Mouse (Mus musculus): Measurements from ENCODE around the gene Macf1.
"Not testable (repeated sequence)": the region's sequence is repeated elsewhere in the genome, so short reads cannot be mapped to it uniquely, and the experiment has no call there.

The Macf1 gene

GRCm38 (mm10) chr4:123447251-123447650, 236.9 kb downstream of the Macf1 start:
- no peak for DNase-seq (ENCODE audit: low read depth, low spot score)

DNA sequence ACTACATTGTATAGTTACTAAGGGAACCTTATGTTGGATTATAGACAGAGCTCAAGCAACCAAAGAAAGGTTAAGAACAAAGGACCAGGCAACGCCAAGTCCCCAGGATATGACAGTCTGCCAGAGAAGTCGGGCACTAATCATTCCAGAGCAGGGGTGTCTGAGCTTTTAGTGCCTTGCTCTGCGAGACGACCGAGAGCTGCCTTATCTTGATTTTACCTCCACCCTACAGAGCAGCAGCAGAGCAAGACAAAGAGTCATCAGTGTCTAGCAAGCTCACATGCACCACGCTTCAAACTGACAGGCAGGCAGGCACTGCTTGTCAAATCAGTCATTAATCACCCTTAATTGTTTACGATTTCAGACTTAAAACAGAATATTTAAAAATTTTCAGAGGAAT, 237.4 kb downstream of the Macf1 start:
- DNase-seq (ENCODE audit: low read depth, low spot score) = no peak

DNA sequence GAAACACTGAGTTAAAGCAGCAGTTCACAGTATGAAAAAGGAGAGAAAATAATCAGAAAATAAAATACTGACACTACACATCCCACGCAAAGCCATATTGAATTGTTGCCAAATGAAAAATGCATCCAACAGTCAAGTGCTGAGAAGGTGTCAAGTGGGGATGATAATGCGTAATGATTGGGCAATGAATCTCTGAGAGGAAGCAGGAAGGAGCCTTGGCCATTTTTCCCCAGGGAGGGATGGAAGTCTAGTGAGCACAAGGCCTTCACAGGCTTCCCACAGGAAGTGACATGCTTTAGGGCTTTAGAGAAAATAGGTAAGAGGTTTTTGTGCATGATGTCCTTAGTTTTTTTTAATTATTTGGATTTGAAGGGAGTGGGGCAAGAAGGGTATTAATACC, 237.9 kb downstream of the Macf1 start:
- DNase-seq (ENCODE audit: low read depth, low spot score) = not testable (repeated sequence)

DNA sequence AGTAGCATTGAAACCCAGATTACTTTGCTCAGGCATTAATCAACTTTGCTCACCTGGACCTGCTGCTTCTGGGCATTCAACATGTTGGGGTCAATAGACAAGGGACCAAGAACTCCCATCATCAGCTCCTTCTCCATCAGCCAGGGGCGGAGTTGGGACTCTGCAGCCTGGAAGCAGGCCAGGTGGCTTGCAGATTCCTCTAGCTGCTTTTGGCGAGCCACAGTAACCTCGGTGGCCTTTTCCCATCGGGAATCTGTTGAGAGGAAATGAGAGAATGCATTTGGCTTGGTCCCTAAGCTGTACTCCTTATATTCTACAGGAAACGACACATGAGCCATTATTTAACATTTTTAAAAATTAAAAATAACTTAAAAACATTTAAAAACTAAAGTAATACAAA, 245.7 kb downstream of the Macf1 start:
- no peak for DNase-seq (ENCODE audit: low read depth, low spot score)

- no peak for DNase-seq (ENCODE audit: low read depth, low spot score)
Observed at GRCm38 (mm10) chr4:123433171-123433570, 251.0 kb downstream of the Macf1 start.

GRCm38 (mm10) chr4:123431936-123432335, 252.2 kb downstream of the Macf1 start:
- no peak for DNase-seq (ENCODE audit: low read depth, low spot score)

- no peak for DNase-seq (ENCODE audit: low read depth, low spot score)
Observed at GRCm38 (mm10) chr4:123427900-123428684, 256.1 kb downstream of the Macf1 start.

GRCm38 (mm10) chr4:123427271-123427899, 256.8 kb downstream of the Macf1 start:
- DNase-seq (ENCODE audit: low read depth, low spot score) = no peak

- no peak for DNase-seq (ENCODE audit: low read depth, low spot score)
Observed at GRCm38 (mm10) chr4:123426429-123427080, 257.6 kb downstream of the Macf1 start.

- DNase-seq (ENCODE audit: low read depth, low spot score) = no peak
Observed at GRCm38 (mm10) chr4:123425672-123426272, 258.4 kb downstream of the Macf1 start.

GRCm38 (mm10) chr4:123424050-123424449, 260.1 kb downstream of the Macf1 start:
- DNase-seq (ENCODE audit: low read depth, low spot score) = no peak

- no peak for DNase-seq (ENCODE audit: low read depth, low spot score)
Observed at GRCm38 (mm10) chr4:123422828-123423227, 261.3 kb downstream of the Macf1 start.

GRCm38 (mm10) chr4:123418032-123418431, 266.1 kb downstream of the Macf1 start:
- no peak for DNase-seq (ENCODE audit: low read depth, low spot score)

GRCm38 (mm10) chr4:123417478-123417877, 266.7 kb downstream of the Macf1 start:
- no peak for DNase-seq (ENCODE audit: low read depth, low spot score)

DNA sequence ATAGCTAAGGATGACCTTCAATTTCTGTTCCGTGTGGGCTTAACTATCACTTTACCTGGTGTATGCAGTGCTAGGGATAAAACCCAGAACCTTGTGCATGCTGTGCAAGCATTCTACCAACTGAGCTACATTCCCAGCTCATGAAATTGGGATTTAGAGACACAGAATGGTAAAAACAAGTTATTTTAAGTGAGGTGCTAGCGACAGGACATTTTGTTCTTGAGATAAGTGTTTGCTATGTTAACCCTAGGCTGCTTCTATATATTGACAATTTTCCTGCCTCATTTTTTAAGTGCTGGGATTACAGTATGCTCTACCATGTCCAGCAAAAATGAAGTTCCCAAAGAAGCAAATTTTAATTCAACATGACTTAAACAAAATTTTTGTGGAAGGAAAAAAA, 267.3 kb downstream of the Macf1 start:
- DNase-seq (ENCODE audit: low read depth, low spot score) = no peak

- DNase-seq (ENCODE audit: low read depth, low spot score) = no peak
Observed at GRCm38 (mm10) chr4:123415566-123415965, 268.6 kb downstream of the Macf1 start.

GRCm38 (mm10) chr4:123413876-123414275, 270.3 kb downstream of the Macf1 start:
- DNase-seq (ENCODE audit: low read depth, low spot score) = no peak

DNA sequence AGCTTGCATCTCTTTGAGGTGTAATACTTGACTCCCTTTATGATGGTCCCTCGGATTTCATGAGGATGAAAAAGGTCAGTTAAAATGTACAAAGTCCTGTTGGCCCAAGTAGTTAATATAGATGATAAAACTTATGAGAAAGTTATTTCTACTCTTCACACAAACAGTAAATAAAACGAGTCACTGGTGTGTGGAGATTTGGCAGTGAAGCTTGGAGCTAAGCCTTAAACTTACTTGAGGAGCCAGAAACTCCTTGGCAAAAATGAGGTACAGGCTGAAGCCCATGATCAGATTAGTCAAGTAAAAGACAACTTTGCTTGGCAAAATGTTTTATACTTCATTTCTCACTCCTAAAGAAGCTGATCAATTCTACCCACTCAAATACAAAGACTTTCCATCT, 271.2 kb downstream of the Macf1 start:
- no peak for DNase-seq (ENCODE audit: low read depth, low spot score)

DNA sequence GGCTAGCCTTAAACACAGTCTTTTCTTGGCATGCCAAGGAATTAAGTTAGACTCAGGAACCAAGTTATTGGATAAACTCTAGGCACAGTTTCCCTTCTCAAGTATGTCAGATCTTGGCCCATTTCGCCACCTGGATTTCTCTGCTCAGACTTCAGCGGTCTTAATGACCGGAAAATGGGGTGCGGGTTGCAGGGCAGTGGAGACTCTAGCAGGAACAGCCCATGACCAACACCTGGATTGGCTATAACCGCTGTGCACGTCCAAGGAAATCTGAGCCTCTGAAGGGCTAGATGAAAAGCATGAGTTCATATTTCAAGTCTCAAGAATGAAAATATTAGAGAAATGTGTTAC, 271.7 kb downstream of the Macf1 start:
- DNase-seq (ENCODE audit: low read depth, low spot score) = no peak

DNA sequence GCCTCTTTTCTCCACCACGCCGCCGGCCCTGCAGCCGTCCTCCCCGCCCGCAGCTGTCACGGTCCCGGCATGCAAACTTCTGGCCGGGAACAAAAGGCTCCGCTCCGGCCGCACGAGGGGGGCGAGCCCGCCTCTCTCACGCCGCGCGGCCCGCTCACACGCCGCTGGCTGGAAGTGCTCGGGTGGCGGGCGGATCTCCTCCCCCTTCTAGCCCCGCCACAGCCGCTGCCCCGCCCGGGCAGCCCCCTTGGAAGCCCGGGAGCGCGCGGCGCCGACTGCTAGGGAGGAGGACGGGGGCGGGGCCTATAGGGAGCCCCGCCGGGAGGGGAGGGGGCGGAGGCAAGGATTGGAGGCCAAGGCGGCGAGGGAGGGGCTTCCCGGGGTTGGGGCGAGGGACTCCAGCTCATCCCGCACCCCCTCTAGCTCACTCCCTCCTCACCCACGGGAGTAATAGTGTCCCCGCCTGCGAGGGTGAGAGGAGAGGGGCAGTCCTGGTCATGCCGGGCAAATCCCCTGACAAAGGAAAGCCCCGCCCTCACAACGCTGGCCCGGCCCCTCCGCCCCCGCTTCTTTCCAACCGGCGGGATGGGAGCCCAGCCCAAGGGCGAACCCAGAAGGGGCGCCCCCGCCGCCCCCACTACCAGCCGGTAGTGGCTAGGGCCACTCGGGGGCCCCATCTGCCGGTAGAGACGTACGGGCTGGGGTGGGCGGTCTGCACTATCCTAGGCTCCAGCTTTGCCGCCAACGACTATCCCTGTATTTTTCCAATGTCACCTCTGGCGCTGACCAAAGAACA, 272.2 kb downstream of the Macf1 start:
- DNase-seq (ENCODE audit: low read depth, low spot score) = peak; percentile 79

DNA sequence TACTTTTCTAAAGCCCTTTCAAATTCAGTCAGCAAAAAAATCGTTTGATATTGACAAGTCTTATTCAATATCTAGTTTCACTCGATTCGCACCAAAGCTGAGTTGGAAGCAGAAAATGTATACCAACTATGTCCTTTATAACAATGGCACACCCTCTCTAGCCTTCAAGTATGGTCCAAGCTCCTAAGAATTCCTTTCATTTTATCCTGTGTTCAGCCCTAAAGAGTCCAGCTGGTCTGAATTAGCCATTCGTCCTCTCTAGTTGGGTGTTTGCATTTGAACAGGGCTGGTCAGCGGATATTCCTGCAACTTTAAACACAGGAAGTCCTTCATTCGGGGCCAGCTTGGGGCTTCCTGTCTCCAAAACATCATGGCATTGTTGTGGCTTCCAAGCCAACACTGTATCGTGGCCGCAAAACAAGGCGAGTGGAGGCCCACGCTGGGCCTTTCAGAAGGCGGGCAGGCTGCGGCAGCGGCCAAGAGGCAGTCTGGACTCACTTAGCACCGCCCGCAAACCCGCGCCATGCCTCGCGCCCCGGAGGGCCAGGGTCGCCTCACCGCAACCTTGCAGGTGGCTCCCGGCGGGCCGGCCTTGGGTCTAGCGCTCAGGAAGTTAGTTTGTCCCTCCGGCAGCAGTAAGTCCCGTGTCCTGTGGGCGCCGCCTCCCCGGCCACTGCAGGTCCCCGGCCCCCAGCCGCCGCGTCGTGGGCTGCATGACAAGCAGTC, 273.0 kb downstream of the Macf1 start:
- DNase-seq (ENCODE audit: low read depth, low spot score) = no peak
